Mouse (Mus musculus) heart, embryonic 13.5 days (tissue): ENCODE measurements around the gene Scn3a. TPM values are rescaled to one million over a fixed set of nuclear protein-coding genes. Genes with fewer than 3 reads are reported as not detected.

Experiments
- ATAC-seq: fragments of 200-750 bp; cut with Nextera tagmentation; 2 replicates; pipeline ENCODE4 v1.8.0; 2017; ENCODE audit warnings: moderate TSS enrichment; ENCODE audit not compliant: insufficient number of reproducible peaks, low FRiP score, low TSS enrichment; ENCODE audit errors: extremely low read depth
- H3K27ac ChIP-seq: fragments of 300-500 bp; sonication (generic); replicated peaks from 2 replicates; pipeline ENCODE4 v1.5.1; 2015; ENCODE audit warnings: moderate library complexity, mild to moderate bottlenecking, inconsistent platforms
- H3K27me3 ChIP-seq: fragments of 300-500 bp; sonication (generic); replicated peaks from 2 replicates; pipeline ENCODE4 v1.6.1; 2015; ENCODE audit warnings: mild to moderate bottlenecking, inconsistent platforms
- H3K36me3 ChIP-seq: fragments of 300-500 bp; sonication (generic); 2 replicates; pipeline ENCODE4 v1.6.1; 2015; ENCODE audit warnings: mild to moderate bottlenecking, inconsistent platforms
- H3K4me1 ChIP-seq: fragments of 300-500 bp; sonication (generic); 2 replicates; pipeline ENCODE4 v1.6.1; 2015; ENCODE audit warnings: inconsistent platforms
- H3K4me2 ChIP-seq: fragments of 300-500 bp; sonication (generic); 2 replicates; pipeline ENCODE4 v1.6.1; 2015; ENCODE audit warnings: inconsistent platforms, mild to moderate bottlenecking, moderate library complexity
- H3K4me3 ChIP-seq: fragments of 300-500 bp; sonication (generic); 2 replicates; pipeline ENCODE4 v1.5.1; 2015; ENCODE audit warnings: moderate library complexity, mild to moderate bottlenecking, inconsistent platforms
- H3K9ac ChIP-seq: fragments of 300-500 bp; sonication (generic); 2 replicates; pipeline ENCODE4 v1.6.1; 2015; ENCODE audit warnings: inconsistent platforms, mild to moderate bottlenecking, moderate library complexity
- H3K9me3 ChIP-seq: fragments of 300-500 bp; sonication (generic); 2 replicates; pipeline ENCODE4 v1.6.1; 2016; ENCODE audit warnings: inconsistent platforms
- WGBS: fragments of 180-500 bp; shearing (Covaris S2); methylation state at CpG from one replicate; pipeline ENCODE4 v1.1.7; 2015; ENCODE audit warnings: mixed read lengths; 5-methylcytosine and 5-hydroxymethylcytosine counted together
- polyA plus RNA-seq: library from polyadenylated mRNA; unstranded; fragments of >200 nt; fragmentation: Nextera tagmentation; extraction: Ambion mirVana; gene quantifications from 2 replicates; pipeline ENCODE4 v1.2.1, GENCODE M21; 2015

Scn3a gene
- polyA plus RNA-seq, 1 experiment from 2014 or later, result 0.80 TPM

DNA sequence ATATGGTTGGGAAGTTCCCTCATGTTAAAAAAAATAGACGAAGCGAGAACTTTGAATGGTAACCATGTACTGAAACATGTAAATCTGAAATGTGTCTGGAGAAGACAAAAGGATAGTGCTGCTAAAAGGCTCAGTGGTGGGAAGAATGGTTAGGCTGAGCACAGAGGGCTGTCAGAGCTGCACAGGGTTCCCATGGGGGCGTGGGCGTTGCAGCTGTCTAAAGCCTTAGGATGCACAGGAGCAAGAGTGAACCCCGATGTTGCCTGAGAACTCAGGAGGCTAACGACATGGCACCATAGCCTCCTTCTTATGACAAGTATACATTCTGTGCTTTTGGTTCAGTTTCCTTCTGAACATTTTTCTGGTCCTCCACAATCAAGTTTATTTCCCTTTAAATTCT, 126.3 kb downstream of the Scn3a start:
- Histone ChIP-seq H3K4me1 (peaks cover 11% of the 10 kb centered on the region), H3K4me3 (no peak overlapping the region), H3K9ac (no peak overlapping the region), H3K36me3 (no peaks in the 10 kb centered on the region), H3K27ac (no peak overlapping the region), H3K27me3 (no peaks in the 10 kb centered on the region), H3K9me3 (no peaks in the 10 kb centered on the region), H3K4me2 (no peak overlapping the region)
- 74% methylated on average over 6 of the region's 6 CpGs for WGBS
- ATAC-seq, result no peak

DNA sequence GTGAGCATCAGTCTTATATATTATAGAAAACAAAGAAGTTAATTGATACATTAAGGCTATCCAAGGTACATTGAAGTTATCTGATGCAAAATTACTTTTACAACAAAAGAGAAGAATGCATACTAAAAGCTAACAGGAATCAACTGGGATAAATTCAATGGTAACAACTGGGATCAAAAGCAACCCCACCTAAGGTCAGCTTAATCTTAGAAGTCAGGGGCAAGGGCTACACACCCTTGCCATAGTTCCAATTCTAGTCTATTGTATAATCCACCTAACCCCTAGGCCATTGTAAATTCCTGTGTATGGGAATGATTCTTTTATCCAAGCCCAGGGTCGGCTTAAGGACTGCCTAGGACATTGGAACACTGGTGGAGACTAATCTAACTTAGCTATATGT, 130.5 kb downstream of the Scn3a start:
- H3K27ac ChIP-seq, result no peak overlapping the region
- H3K4me3 ChIP-seq, result no peak overlapping the region
- H3K27me3 ChIP-seq, result no peaks in the 10 kb centered on the region
- H3K9me3 ChIP-seq, result no peaks in the 10 kb centered on the region
- H3K4me2 ChIP-seq, result no peak overlapping the region
- H3K9ac ChIP-seq, result no peak overlapping the region
- ATAC-seq, result no peak
- 70% methylated on average over 1 of the region's 1 CpGs for WGBS
- H3K4me1 ChIP-seq, result peaks cover 9% of the 10 kb centered on the region
- no peaks in the 10 kb centered on the region for H3K36me3 ChIP-seq

DNA sequence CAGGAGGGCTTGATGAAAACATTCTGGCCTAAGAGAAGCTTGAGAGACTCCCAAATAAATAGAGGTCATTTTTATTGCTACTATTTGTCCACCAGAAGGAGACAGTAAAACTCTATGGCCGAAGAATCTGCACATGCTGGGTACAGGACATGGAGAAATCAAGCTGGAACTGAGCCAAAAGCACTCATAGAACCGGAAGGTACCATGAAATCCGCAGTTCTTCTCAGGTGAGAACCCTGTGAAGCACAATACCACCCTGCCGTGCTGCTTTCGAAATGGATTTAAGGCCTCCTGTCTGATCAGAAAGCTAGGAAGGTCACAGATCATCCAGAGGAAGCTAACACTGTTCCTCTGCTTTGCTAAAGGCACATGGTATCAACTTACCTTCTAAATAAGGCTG, 143.9 kb downstream of the Scn3a start:
- no peaks in the 10 kb centered on the region for H3K27me3 ChIP-seq
- 61% methylated on average over 5 of the region's 5 CpGs for WGBS
- H3K4me2 ChIP-seq, result no peak overlapping the region
- H3K9ac ChIP-seq, result no peak overlapping the region
- no peak overlapping the region for H3K27ac ChIP-seq
- H3K9me3 ChIP-seq, result peaks cover 5% of the 10 kb centered on the region; the same call in 1 of the 2 replicates
- no peak for ATAC-seq
- H3K4me3 ChIP-seq, result no peak overlapping the region
- H3K36me3 ChIP-seq, result no peaks in the 10 kb centered on the region
- 0 out of 2 replicates have a peak, but pooled peaks cover 3% of the 10 kb centered on the region for H3K4me1 ChIP-seq

- Histone ChIP-seq H3K36me3 (no peaks in the 10 kb centered on the region), H3K9ac (no peak overlapping the region), H3K4me3 (no peak overlapping the region), H3K27ac (no peak overlapping the region), H3K9me3 (peaks cover 12% of the 10 kb centered on the region; the same call in 1 of the 2 replicates), H3K27me3 (no peaks in the 10 kb centered on the region), H3K4me1 (0 out of 2 replicates have a peak, but pooled peaks cover 3% of the 10 kb centered on the region), H3K4me2 (no peak overlapping the region)
- ATAC-seq, result no peak
- WGBS, result 64% methylated on average over 11 of the region's 11 CpGs
Measured at GRCm38 (mm10) chr2:65421259-65422255, 145.9 kb downstream of the Scn3a start.

DNA sequence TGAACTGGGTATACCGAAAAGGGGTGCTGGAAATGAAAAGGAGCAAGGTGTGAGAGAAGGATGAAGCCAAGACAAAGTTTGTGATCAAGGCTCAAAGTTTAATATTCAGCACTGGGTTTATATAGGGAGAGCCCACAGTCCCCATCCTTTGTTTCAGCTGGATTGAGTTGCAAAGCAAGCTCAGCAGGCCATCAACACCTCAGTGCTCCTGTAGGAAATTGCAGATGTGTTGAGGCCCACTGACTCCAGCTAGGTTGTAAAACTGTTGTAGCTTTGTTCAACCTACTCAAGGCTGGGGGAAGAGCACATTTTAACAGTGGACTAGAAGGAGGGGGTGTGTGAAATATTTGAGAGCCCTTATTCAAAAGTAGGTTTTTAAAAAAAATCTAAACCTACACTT, 148.8 kb downstream of the Scn3a start:
- WGBS, result 43% methylated on average over 1 of the region's 1 CpGs

DNA sequence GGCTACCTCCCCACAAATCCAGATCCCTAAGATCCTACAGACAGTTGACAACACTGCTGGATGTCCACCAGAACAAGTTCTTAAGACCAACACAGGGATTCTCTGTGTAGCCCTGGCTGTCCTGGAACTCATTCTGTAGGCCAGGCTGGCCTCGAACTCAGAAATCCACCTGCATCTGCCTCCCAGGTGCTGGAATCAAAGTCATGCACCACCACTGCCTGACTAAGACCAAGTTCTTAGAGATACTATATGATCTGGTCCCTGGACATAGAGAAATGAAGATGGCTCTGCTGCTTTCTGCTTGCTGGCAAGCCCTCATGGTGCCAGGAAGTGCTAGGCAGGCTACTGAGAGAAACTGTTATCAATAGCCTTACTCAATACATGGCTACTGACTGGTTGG, 150.9 kb downstream of the Scn3a start:
- 88% methylated on average over 1 of the region's 1 CpGs for WGBS
- no peaks in the 10 kb centered on the region for H3K27me3 ChIP-seq

More for the DNA sequence above, 148.8 kb downstream of the Scn3a start:
- no peak for ATAC-seq
- peaks cover 7% of the 10 kb centered on the region; the same call in 1 of the 2 replicates for H3K9me3 ChIP-seq
- H3K9ac ChIP-seq, result no peak overlapping the region
- H3K4me3 ChIP-seq, result no peak overlapping the region
- peaks cover 5% of the 10 kb centered on the region; the same call in 1 of the 2 replicates for H3K4me1 ChIP-seq
- H3K4me2 ChIP-seq, result no peak overlapping the region
- H3K36me3 ChIP-seq, result no peaks in the 10 kb centered on the region
- H3K27me3 ChIP-seq, result no peaks in the 10 kb centered on the region
- H3K27ac ChIP-seq, result no peak overlapping the region

DNA sequence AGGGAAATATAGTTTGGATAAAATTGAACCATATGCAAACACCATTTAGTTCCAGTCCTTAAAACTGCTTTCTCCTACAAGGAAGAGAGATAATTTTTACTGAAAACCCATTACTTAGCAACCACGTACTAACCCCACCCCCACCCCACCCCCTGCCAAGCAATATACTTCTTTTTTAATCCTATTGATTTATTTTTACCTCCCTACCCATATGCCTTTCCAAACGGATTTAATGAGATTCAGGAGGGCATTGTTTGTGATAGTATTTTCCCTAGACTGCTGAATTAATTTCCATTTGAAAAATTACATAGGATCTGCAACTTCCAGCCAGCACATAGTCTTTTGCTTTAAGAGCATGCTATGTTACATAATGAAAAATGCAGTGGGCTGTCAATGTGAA, 152.1 kb downstream of the Scn3a start:
- no peak overlapping the region for H3K4me3 ChIP-seq
- 11% methylated on average over 2 of the region's 2 CpGs for WGBS
- no peak for ATAC-seq

More for the DNA sequence above, 150.9 kb downstream of the Scn3a start:
- peaks cover 3% of the 10 kb centered on the region; the same call in 1 of the 2 replicates for H3K4me1 ChIP-seq
- H3K4me3 ChIP-seq, result no peak overlapping the region
- peaks cover 7% of the 10 kb centered on the region; the same call in 1 of the 2 replicates for H3K9me3 ChIP-seq
- no peaks in the 10 kb centered on the region for H3K36me3 ChIP-seq
- H3K27ac ChIP-seq, result no peak overlapping the region
- H3K9ac ChIP-seq, result no peak overlapping the region
- H3K4me2 ChIP-seq, result no peak overlapping the region
- ATAC-seq, result no peak

DNA sequence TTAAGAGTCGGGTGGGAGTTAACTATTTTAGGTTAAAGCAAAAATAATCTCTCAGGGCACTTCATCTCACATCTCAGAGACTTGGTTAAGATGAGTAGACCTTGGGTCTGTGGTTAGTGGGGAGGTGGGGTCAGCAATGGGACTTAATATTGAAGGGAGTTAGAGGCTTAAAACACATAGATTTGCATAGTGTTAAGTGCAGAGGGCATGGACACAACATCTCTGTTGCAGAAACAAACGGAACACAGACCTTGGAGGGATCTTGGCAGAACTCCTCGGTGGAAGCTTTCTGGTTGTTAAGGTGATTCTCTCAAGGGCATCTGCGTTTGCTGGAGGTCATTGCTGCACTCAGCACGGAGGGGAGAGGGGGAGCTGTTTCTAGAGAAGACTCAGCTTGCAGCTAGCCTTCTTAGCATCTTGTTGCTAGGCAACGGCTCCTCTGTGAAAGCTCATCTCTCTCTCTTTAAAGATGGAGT, 152.6 kb downstream of the Scn3a start:
- peaks cover 6% of the 10 kb centered on the region; the same call in 1 of the 2 replicates for H3K4me1 ChIP-seq
- 2% methylated on average over 6 of the region's 6 CpGs for WGBS

More for the DNA sequence above, 152.1 kb downstream of the Scn3a start:
- peaks cover 7% of the 10 kb centered on the region; the same call in 1 of the 2 replicates for H3K9me3 ChIP-seq
- no peaks in the 10 kb centered on the region for H3K27me3 ChIP-seq
- peaks cover 6% of the 10 kb centered on the region; the same call in 1 of the 2 replicates for H3K4me1 ChIP-seq
- no peak overlapping the region for H3K9ac ChIP-seq
- peak overlapping the region; percentile 81 for H3K4me2 ChIP-seq
- H3K36me3 ChIP-seq, result no peaks in the 10 kb centered on the region
- no peak overlapping the region for H3K27ac ChIP-seq

GRCm38 (mm10) chr2:65414237-65414636, 153.2 kb downstream of the Scn3a start:
- Histone ChIP-seq H3K4me2 (peak overlapping the region; percentile 81), H3K27me3 (no peaks in the 10 kb centered on the region), H3K9me3 (peaks cover 7% of the 10 kb centered on the region; the same call in 1 of the 2 replicates), H3K9ac (peak overlapping the region; percentile 78), H3K27ac (peak overlapping the region; percentile 74), H3K36me3 (no peaks in the 10 kb centered on the region), H3K4me1 (peaks cover 6% of the 10 kb centered on the region; the same call in 1 of the 2 replicates), H3K4me3 (peak overlapping the region; percentile 47)
- ATAC-seq, result peak; percentile 68; the same call in 1 of the 2 replicates
- WGBS, result under 1% methylated on average over 7 of the region's 7 CpGs

More for the DNA sequence above, 152.6 kb downstream of the Scn3a start:
- no peaks in the 10 kb centered on the region for H3K27me3 ChIP-seq
- no peak overlapping the region for H3K9ac ChIP-seq
- H3K4me3 ChIP-seq, result peak overlapping the region; percentile 47
- peak overlapping the region; percentile 81 for H3K4me2 ChIP-seq
- H3K27ac ChIP-seq, result no peak overlapping the region
- no peaks in the 10 kb centered on the region for H3K36me3 ChIP-seq
- ATAC-seq, result peak; percentile 33; the same call in 1 of the 2 replicates
- peaks cover 7% of the 10 kb centered on the region; the same call in 1 of the 2 replicates for H3K9me3 ChIP-seq

- peak overlapping the region; percentile 74 for H3K27ac ChIP-seq
Measured at GRCm38 (mm10) chr2:65413746-65414145, 153.7 kb downstream of the Scn3a start.

More at GRCm38 (mm10) chr2:65413746-65414145, 153.7 kb downstream of the Scn3a start:
- Histone ChIP-seq H3K4me3 (peak overlapping the region; percentile 47), H3K9ac (peak overlapping the region; percentile 78), H3K9me3 (peaks cover 7% of the 10 kb centered on the region; the same call in 1 of the 2 replicates), H3K4me1 (peaks cover 6% of the 10 kb centered on the region; the same call in 1 of the 2 replicates), H3K27me3 (no peaks in the 10 kb centered on the region), H3K36me3 (no peaks in the 10 kb centered on the region), H3K4me2 (peak overlapping the region; percentile 81)
- WGBS, result 0% methylated on average over 3 of the region's 3 CpGs
- ATAC-seq, result no peak
